Mouse (Mus musculus) bone marrow, adult 2 months (tissue): ENCODE measurements at regions not wholly inside any gene's neighbourhood (a gene's known extent, or its start where the extent isn't known, plus 50 kb on each side); places are given as distances from the start of the nearest gene placed in this dataset.
A peak's percentile ranks its signal among the peaks of the same experiment; 100 is the strongest.

ENCODE experiments used
- H3K27ac ChIP-seq: fragments of 200-500 bp; 2 replicates; pipeline ENCODE4 v1.5.1; 2012; ENCODE audit warnings: low read depth, mild to moderate bottlenecking, control low read depth, inconsistent platforms, low read length; ENCODE audit not compliant: control insufficient read depth, poor library complexity, insufficient read depth
- H3K4me1 ChIP-seq: fragments of 200-500 bp; 2 replicates; pipeline ENCODE4 v1.6.1; 2011; ENCODE audit warnings: low read length; ENCODE audit not compliant: control insufficient read depth, insufficient read depth
- H3K4me3 ChIP-seq: fragments of 200-500 bp; replicated peaks from 2 replicates; pipeline ENCODE3; 2011; ENCODE audit warnings: mild to moderate bottlenecking, low read depth, low read length, control low read depth; ENCODE audit not compliant: control insufficient read depth
- CTCF ChIP-seq: fragments of 200-500 bp; IDR thresholded peaks from 2 replicates; pipeline ENCODE4 v1.5.1; 2011; ENCODE audit warnings: low read length, control low read depth; ENCODE audit not compliant: control insufficient read depth, insufficient read depth
- POLR2A ChIP-seq: fragments of 200-500 bp; IDR thresholded peaks from 2 replicates; pipeline ENCODE4 v1.6.1; 2011; ENCODE audit warnings: low read depth, mild to moderate bottlenecking, control low read depth, low read length, borderline replicate concordance; ENCODE audit not compliant: control insufficient read depth
- WGBS: fragments of 180-500 bp; shearing (Covaris S2); methylation state at CpG from one replicate; pipeline ENCODE4 v1.1.7; 2018; 5-methylcytosine and 5-hydroxymethylcytosine counted together

GRCm38 (mm10) chr12:25305764-25306653 lies 209.1 kb upstream of the Id2 start:
- TF ChIP-seq CTCF (no peak), POLR2A (no peak)
- 78% methylated on average over 12 of the region's 12 CpGs for WGBS
- no peak overlapping the region for H3K27ac ChIP-seq
- no peak overlapping the region for H3K4me3 ChIP-seq
- peaks cover 9% of the 10 kb centered on the region; the same call in 1 of the 2 replicates for H3K4me1 ChIP-seq

- no peak for TF ChIP-seq POLR2A
- TF ChIP-seq CTCF = no peak
- WGBS = 81% methylated on average over 6 of the region's 6 CpGs
- H3K4me1 ChIP-seq = peaks cover 6% of the 10 kb centered on the region; the same call in 1 of the 2 replicates
These were observed 208.0 kb upstream of the Id2 start for GRCm38 (mm10) chr12:25304820-25305511.

GRCm38 (mm10) chr12:25303500-25304050 lies 206.6 kb upstream of the Id2 start:
- TF ChIP-seq POLR2A (no peak), CTCF (no peak)
- Histone ChIP-seq H3K4me3 (no peak overlapping the region), H3K4me1 (peaks cover 11% of the 10 kb centered on the region; the same call in 1 of the 2 replicates), H3K27ac (no peak overlapping the region)
- WGBS = 22% methylated on average over 7 of the region's 7 CpGs

More at GRCm38 (mm10) chr12:25304820-25305511, 208.0 kb upstream of the Id2 start:
- no peak overlapping the region for H3K4me3 ChIP-seq
- peak overlapping the region; percentile 11; the same call in 1 of the 2 replicates for H3K27ac ChIP-seq

- 26% methylated on average over 9 of the region's 9 CpGs for WGBS
- H3K4me3 ChIP-seq = no peak overlapping the region
- peaks cover 11% of the 10 kb centered on the region; the same call in 1 of the 2 replicates for H3K4me1 ChIP-seq
- H3K27ac ChIP-seq = peak overlapping the region; percentile 91; the same call in 1 of the 2 replicates
- no peak for TF ChIP-seq POLR2A
- no peak for TF ChIP-seq CTCF
These were observed 204.0 kb upstream of the Id2 start for GRCm38 (mm10) chr12:25300804-25301390.

- H3K4me1 ChIP-seq = peaks cover 11% of the 10 kb centered on the region; the same call in 1 of the 2 replicates
- no peak overlapping the region for H3K4me3 ChIP-seq
- TF ChIP-seq CTCF (no peak), POLR2A (no peak)
- 29% methylated on average over 11 of the region's 11 CpGs for WGBS
- H3K27ac ChIP-seq = peak overlapping the region; percentile 3; the same call in 1 of the 2 replicates
These were observed 202.9 kb upstream of the Id2 start for GRCm38 (mm10) chr12:25299603-25300471.

GRCm38 (mm10) chr12:25298766-25299165 lies 201.8 kb upstream of the Id2 start:
- Histone ChIP-seq H3K27ac (no peak overlapping the region), H3K4me1 (peaks cover 11% of the 10 kb centered on the region; the same call in 1 of the 2 replicates), H3K4me3 (no peak overlapping the region)
- no peak for TF ChIP-seq CTCF
- no peak for TF ChIP-seq POLR2A
- WGBS = 81% methylated on average over 3 of the region's 3 CpGs

GRCm38 (mm10) chr12:25297960-25298359 lies 201.0 kb upstream of the Id2 start:
- H3K27ac ChIP-seq = no peak overlapping the region
- TF ChIP-seq CTCF = no peak
- no peak for TF ChIP-seq POLR2A
- no peak overlapping the region for H3K4me3 ChIP-seq
- peaks cover 7% of the 10 kb centered on the region; the same call in 1 of the 2 replicates for H3K4me1 ChIP-seq
